Mouse (Mus musculus) myocyte (in vitro differentiated cells): Measurements from ENCODE around the gene Susd1. TPM values are rescaled to one million over a fixed set of nuclear protein-coding genes. Genes with fewer than 3 reads are reported as not detected.
"Not testable (repeated sequence)": the region's sequence is repeated elsewhere in the genome, so short reads cannot be mapped to it uniquely, and the experiment has no call there.

Source experiments
- H3K27me3 ChIP-seq: one replicate; pipeline ENCODE4 v1.6.1; 2011; ENCODE audit not compliant: control insufficient read depth, insufficient read depth, insufficient read length
- H3K36me3 ChIP-seq: one replicate; pipeline ENCODE4 v1.6.1; 2011; ENCODE audit not compliant: control insufficient read depth, insufficient read depth
- H3K4me2 ChIP-seq: one replicate; pipeline ENCODE4 v1.6.1; 2011; ENCODE audit warnings: low read depth, control low read depth
- H3K4me3 ChIP-seq: one replicate; pipeline ENCODE4 v1.5.1; 2011; ENCODE audit warnings: mild to moderate bottlenecking, control low read depth, moderate library complexity
- H3K79me2 ChIP-seq: one replicate; pipeline ENCODE4 v1.6.1; 2011; ENCODE audit not compliant: control insufficient read depth, insufficient read depth
- H3ac ChIP-seq: one replicate; pipeline ENCODE4 v1.6.1; 2011; ENCODE audit not compliant: control insufficient read depth, insufficient read length
- CEBPB ChIP-seq: IDR thresholded peaks from 2 replicates; pipeline ENCODE4 v1.6.1; 2011; ENCODE audit warnings: mild to moderate bottlenecking, moderate library complexity; ENCODE audit not compliant: poor library complexity, insufficient read depth, severe bottlenecking
- E2F4 ChIP-seq: IDR thresholded peaks from one replicate; pipeline ENCODE4 v1.6.1; 2011; ENCODE audit warnings: mild to moderate bottlenecking, control low read depth, moderate library complexity; ENCODE audit not compliant: insufficient read depth
- MAX ChIP-seq: IDR thresholded peaks from one replicate; pipeline ENCODE4 v1.6.1; 2011; ENCODE audit warnings: low read depth, mild to moderate bottlenecking, control low read depth
- MYOD1 ChIP-seq, 3 experiments: IDR thresholded peaks; one replicate each; pipeline ENCODE4 v1.6.1; 2011; ENCODE audit warnings: control low read depth in 2 of 3, low read depth in 2 of 3, mild to moderate bottlenecking in 2 of 3, moderate library complexity in 1 of 3; ENCODE audit not compliant: insufficient read length in 2 of 3, control insufficient read depth in 1 of 3
- MYOG ChIP-seq, 3 experiments: IDR thresholded peaks; one replicate each; pipeline ENCODE4 v1.6.1; 2011; ENCODE audit warnings: control low read depth in 2 of 3, low read depth in 2 of 3, mild to moderate bottlenecking in 2 of 3; ENCODE audit not compliant: insufficient read length in 2 of 3, control insufficient read depth in 1 of 3, insufficient read depth in 1 of 3
- POLR2A ChIP-seq: IDR thresholded peaks from one replicate; pipeline ENCODE4 v1.6.1; 2011; ENCODE audit warnings: low read depth, mild to moderate bottlenecking, control low read depth, moderate library complexity; ENCODE audit not compliant: insufficient read length
- POLR2AphosphoS2 ChIP-seq: IDR thresholded peaks from one replicate; pipeline ENCODE4 v1.6.1; 2011; ENCODE audit warnings: low read depth, control low read depth; ENCODE audit not compliant: insufficient read length
- REST ChIP-seq: IDR thresholded peaks from one replicate; pipeline ENCODE4 v1.6.1; 2011; ENCODE audit warnings: mild to moderate bottlenecking, control low read depth, moderate library complexity; ENCODE audit not compliant: insufficient read depth, insufficient read length
- SRF ChIP-seq: IDR thresholded peaks from one replicate; pipeline ENCODE4 v1.6.1; 2011; ENCODE audit warnings: low read depth; ENCODE audit not compliant: control insufficient read depth, insufficient read length
- TCF12 ChIP-seq: IDR thresholded peaks from one replicate; pipeline ENCODE4 v1.6.1; 2011; ENCODE audit warnings: mild to moderate bottlenecking, control low read depth; ENCODE audit not compliant: poor library complexity, insufficient read depth, severe bottlenecking
- TCF3 ChIP-seq: IDR thresholded peaks from one replicate; pipeline ENCODE4 v1.6.1; 2011; ENCODE audit warnings: low read depth, control low read depth; ENCODE audit not compliant: insufficient read length
- USF1 ChIP-seq: IDR thresholded peaks from one replicate; pipeline ENCODE4 v1.6.1; 2011; ENCODE audit warnings: low read depth, mild to moderate bottlenecking, control low read depth, moderate library complexity
- polyA plus RNA-seq: library from polyadenylated mRNA; unstranded; fragments of >200 nt; fragmentation: generic; extraction: Trizol; gene quantifications from one replicate; pipeline ENCODE4 v1.2.1, GENCODE M21; 2012; ENCODE audit warnings: missing spikeins

Gene Susd1
- polyA plus RNA-seq, 1 experiment = 0.55 TPM

GRCm38 (mm10) chr4:59287103-59287502 lies 151.3 kb downstream of the Susd1 start:
- no peak for TF ChIP-seq TCF3
- TF ChIP-seq USF1 = no peak
- no peak for TF ChIP-seq CEBPB
- no peak for TF ChIP-seq MAX
- no peak for TF ChIP-seq REST
- TF ChIP-seq E2F4 = no peak
- no peak for TF ChIP-seq TCF12
- no peak for TF ChIP-seq POLR2A
- TF ChIP-seq MYOD1 (IDR thresholded peaks at IDR 0.05; ENCODE audit: control insufficient read depth in 1 of 3, insufficient read length in 2 of 3, low read depth in 2 of 3) = no peak
- no peak for TF ChIP-seq SRF
- TF ChIP-seq POLR2AphosphoS2 = no peak
- no peak for TF ChIP-seq MYOG (IDR thresholded peaks at IDR 0.05; ENCODE audit: control insufficient read depth in 1 of 3, insufficient read depth in 1 of 3, insufficient read length in 2 of 3, low read depth in 2 of 3)
- Histone ChIP-seq H3K36me3 (no peaks in the 10 kb centered on the region), H3ac (no peak overlapping the region), H3K79me2 (no peaks in the 10 kb centered on the region), H3K4me2 (no peak overlapping the region), H3K4me3 (no peak overlapping the region), H3K27me3 (no peaks in the 10 kb centered on the region)

GRCm38 (mm10) chr4:59286351-59286750 lies 152.1 kb downstream of the Susd1 start:
- H3K4me2 ChIP-seq, H3K36me3 ChIP-seq, H3K79me2 ChIP-seq, H3K4me3 ChIP-seq, H3ac ChIP-seq, H3K27me3 ChIP-seq: not testable (repeated sequence)

- TF ChIP-seq USF1 (no peak), POLR2AphosphoS2 (no peak), MYOD1 (IDR thresholded peaks at IDR 0.05; ENCODE audit: control insufficient read depth in 1 of 3, insufficient read length in 2 of 3, low read depth in 2 of 3) (no peak), TCF3 (no peak)
- Histone ChIP-seq H3K27me3 (no peaks in the 10 kb centered on the region), H3K36me3 (no peaks in the 10 kb centered on the region), H3ac (no peak overlapping the region), H3K4me3 (no peak overlapping the region), H3K4me2 (no peak overlapping the region), H3K79me2 (no peaks in the 10 kb centered on the region)
Observed at GRCm38 (mm10) chr4:59282699-59283487, 155.5 kb downstream of the Susd1 start.

GRCm38 (mm10) chr4:59282137-59282536 lies 156.3 kb downstream of the Susd1 start:
- no peak for TF ChIP-seq POLR2A
- no peak for TF ChIP-seq E2F4
- TF ChIP-seq MYOG (IDR thresholded peaks at IDR 0.05; ENCODE audit: control insufficient read depth in 1 of 3, insufficient read depth in 1 of 3, insufficient read length in 2 of 3, low read depth in 2 of 3) = no peak
- no peak for TF ChIP-seq SRF
- no peak for TF ChIP-seq CEBPB
- no peak for TF ChIP-seq USF1
- no peak for TF ChIP-seq TCF3
- no peak for TF ChIP-seq REST
- no peak for TF ChIP-seq POLR2AphosphoS2
- TF ChIP-seq MAX = no peak
- no peak for TF ChIP-seq TCF12
- TF ChIP-seq MYOD1 (IDR thresholded peaks at IDR 0.05; ENCODE audit: control insufficient read depth in 1 of 3, insufficient read length in 2 of 3, low read depth in 2 of 3) = no peak
- no peaks in the 10 kb centered on the region for H3K27me3 ChIP-seq

GRCm38 (mm10) chr4:59280876-59281275 lies 157.6 kb downstream of the Susd1 start:
- no peak for TF ChIP-seq TCF12
- no peak for TF ChIP-seq SRF
- TF ChIP-seq E2F4 = no peak
- TF ChIP-seq MYOD1 (IDR thresholded peaks at IDR 0.05; ENCODE audit: control insufficient read depth in 1 of 3, insufficient read length in 2 of 3, low read depth in 2 of 3) = no peak
- no peak for TF ChIP-seq USF1
- TF ChIP-seq REST = no peak
- TF ChIP-seq POLR2A = no peak
- no peak for TF ChIP-seq POLR2AphosphoS2
- TF ChIP-seq MYOG (IDR thresholded peaks at IDR 0.05; ENCODE audit: control insufficient read depth in 1 of 3, insufficient read depth in 1 of 3, insufficient read length in 2 of 3, low read depth in 2 of 3) = no peak
- TF ChIP-seq MAX = no peak
- TF ChIP-seq TCF3 = no peak
- TF ChIP-seq CEBPB = no peak
- Histone ChIP-seq H3K36me3 (no peaks in the 10 kb centered on the region), H3K27me3 (no peaks in the 10 kb centered on the region), H3K79me2 (no peaks in the 10 kb centered on the region), H3K4me3 (no peak overlapping the region), H3K4me2 (no peak overlapping the region), H3ac (no peak overlapping the region)

More at GRCm38 (mm10) chr4:59282137-59282536, 156.3 kb downstream of the Susd1 start:
- Histone ChIP-seq H3ac (no peak overlapping the region), H3K4me2 (no peak overlapping the region), H3K79me2 (no peaks in the 10 kb centered on the region), H3K36me3 (no peaks in the 10 kb centered on the region), H3K4me3 (no peak overlapping the region)
